Mouse (Mus musculus) heart, postnatal 0 days (tissue): ENCODE measurements around the gene Colec11. TPM values are rescaled to one million over a fixed set of nuclear protein-coding genes. Genes with fewer than 3 reads are reported as not detected.

Experiments used
- ATAC-seq: fragments of 200-750 bp; cut with Nextera tagmentation; 2 replicates; pipeline ENCODE4 v1.8.0; 2017; ENCODE audit warnings: low read depth, moderate number of reproducible peaks, moderate library complexity; ENCODE audit not compliant: insufficient read depth
- DNase-seq: peaks from one replicate; pipeline ENCODE4 v3.0.0-alpha.2; 2016; ENCODE audit warnings: low spot score
- H3K27ac ChIP-seq: fragments of 300-500 bp; sonication (generic); 2 replicates; pipeline ENCODE4 v1.5.1; 2014; ENCODE audit warnings: low read depth, mild to moderate bottlenecking
- H3K27me3 ChIP-seq: fragments of 300-500 bp; sonication (generic); 2 replicates; pipeline ENCODE4 v1.6.1; 2014; ENCODE audit warnings: low read length, mixed read lengths; ENCODE audit not compliant: control insufficient read depth, insufficient read depth
- H3K36me3 ChIP-seq: fragments of 300-500 bp; sonication (generic); replicated peaks from 2 replicates; pipeline ENCODE4 v1.6.1; 2014; ENCODE audit warnings: low read length, mixed read lengths; ENCODE audit not compliant: control insufficient read depth, insufficient read depth
- H3K4me1 ChIP-seq: fragments of 300-500 bp; sonication (generic); 2 replicates; pipeline ENCODE4 v1.6.1; 2014; ENCODE audit warnings: antibody characterized with exemption; ENCODE audit not compliant: control insufficient read depth, insufficient read depth
- H3K4me2 ChIP-seq: fragments of 300-500 bp; sonication (generic); 2 replicates; pipeline ENCODE4 v1.6.1; 2014; ENCODE audit warnings: low read depth, mild to moderate bottlenecking, low read length, moderate library complexity
- H3K4me3 ChIP-seq: fragments of 300-500 bp; sonication (generic); 2 replicates; pipeline ENCODE4 v1.5.1; 2014; ENCODE audit warnings: low read depth, low read length
- H3K9ac ChIP-seq: fragments of 300-500 bp; sonication (generic); replicated peaks from 2 replicates; pipeline ENCODE4 v1.6.1; 2014; ENCODE audit warnings: low read depth, low read length, mixed read lengths
- H3K9me3 ChIP-seq: fragments of 300-500 bp; sonication (generic); replicated peaks from 2 replicates; pipeline ENCODE4 v1.6.1; 2016; ENCODE audit warnings: low read length; ENCODE audit not compliant: control insufficient read depth
- CTCF ChIP-seq: IDR thresholded peaks from 2 replicates; pipeline ENCODE4 v1.5.1; 2016; ENCODE audit warnings: antibody characterized with exemption, control low read depth, low read depth
- EP300 ChIP-seq: IDR thresholded peaks from 2 replicates; pipeline ENCODE4 v1.6.1; 2016; ENCODE audit warnings: antibody characterized with exemption, low read depth
- WGBS: fragments of 180-500 bp; shearing (Covaris S2); extraction: QIAGEN DNeasy Blood & Tissue Kit; methylation state at CpG from one replicate; pipeline ENCODE4 v1.1.7; 2014; 5-methylcytosine and 5-hydroxymethylcytosine counted together
- polyA plus RNA-seq: library from polyadenylated mRNA; unstranded; fragments of >200 nt; fragmentation: Nextera tagmentation; extraction: Ambion mirVana; gene quantifications from 2 replicates; pipeline ENCODE4 v1.2.1, GENCODE M21; 2015
- total RNA-seq: library from RNA; depleted of rRNA; stranded (reverse); fragments of >200 nt; gene quantifications from 2 replicates; pipeline ENCODE4 v1.2.3, GENCODE M21; 2014; ENCODE audit warnings: low replicate concordance

Colec11 gene
- total and polyA plus RNA-seq, 2 experiments from 2014 or later, result 18.4 to 28.1 TPM

GRCm38 (mm10) chr12:28638778-28639177, 15.6 kb upstream of the Colec11 start:
- H3K27ac ChIP-seq, result no peak overlapping the region
- TF ChIP-seq CTCF, result no peak
- TF ChIP-seq EP300, result no peak
- H3K36me3 ChIP-seq, result peaks cover 6% of the 10 kb centered on the region
- H3K4me1 ChIP-seq, result peaks cover 5% of the 10 kb centered on the region; the same call in 1 of the 2 replicates
- no peak for ATAC-seq
- H3K27me3 ChIP-seq, result no peaks in the 10 kb centered on the region
- DNase-seq, result no peak
- H3K4me3 ChIP-seq, result no peak overlapping the region
- H3K9ac ChIP-seq, result no peak overlapping the region
- no peaks in the 10 kb centered on the region for H3K9me3 ChIP-seq
- H3K4me2 ChIP-seq, result no peak overlapping the region
- 49% methylated on average over 2 of the region's 2 CpGs for WGBS

DNA sequence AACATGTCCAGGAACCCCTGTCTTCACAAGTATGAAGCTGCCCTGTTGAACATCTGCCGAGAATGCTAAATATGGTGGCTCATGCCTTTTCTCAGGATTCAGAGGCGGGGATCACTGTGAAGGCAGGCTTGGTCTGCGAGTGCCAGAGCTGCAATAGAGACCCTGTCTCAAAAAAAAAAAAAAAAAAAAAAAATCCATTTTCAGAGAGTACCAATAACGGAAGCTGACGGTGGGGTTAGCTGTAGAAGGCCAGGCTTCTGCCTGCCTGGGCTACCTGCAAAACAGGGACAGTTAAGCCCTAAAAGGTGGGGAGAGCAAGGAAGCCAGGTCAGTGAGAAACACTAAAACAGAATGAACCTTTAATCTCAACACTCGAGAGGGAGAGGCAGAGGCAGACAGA, 13.4 kb upstream of the Colec11 start:
- Histone ChIP-seq H3K4me2 (peak overlapping the region; percentile 56), H3K4me1 (peaks cover 5% of the 10 kb centered on the region; the same call in 1 of the 2 replicates), H3K36me3 (peaks cover 29% of the 10 kb centered on the region), H3K9me3 (no peaks in the 10 kb centered on the region), H3K27me3 (no peaks in the 10 kb centered on the region), H3K4me3 (peak overlapping the region; percentile 82; the same call in 1 of the 2 replicates), H3K9ac (no peak overlapping the region), H3K27ac (no peak overlapping the region)
- ATAC-seq (no peak), DNase-seq (no peak)
- no peak for TF ChIP-seq EP300
- TF ChIP-seq CTCF, result no peak
- 92% methylated on average over 6 of the region's 6 CpGs for WGBS

- DNase-seq (peak; percentile 96), ATAC-seq (peak; percentile 99)
- peak within 1 kb of the TSS; percentile 82 for H3K4me3 ChIP-seq
- H3K36me3 ChIP-seq, result peaks cover 36% of the 10 kb centered on the region
- peak within 1 kb of the TSS; percentile 88 for H3K27ac ChIP-seq
- peak within 1 kb of the TSS; percentile 70 for H3K4me2 ChIP-seq
- peak within 1 kb of the TSS; percentile 97 for H3K9ac ChIP-seq
- WGBS, result 3% methylated on average over 69 of the region's 69 CpGs
- no peaks in the 10 kb centered on the region for H3K27me3 ChIP-seq
- peaks cover 5% of the 10 kb centered on the region; the same call in 1 of the 2 replicates for H3K4me1 ChIP-seq
- TF ChIP-seq EP300 (peak; percentile 98), CTCF (no peak)
- H3K9me3 ChIP-seq, result no peaks in the 10 kb centered on the region
Observed at GRCm38 (mm10) chr12:28635535-28636476, 12.6 kb upstream of the Colec11 start, which contains the start of gene Rps7. Rps7 (minus strand) TSS chr12:28635953.

DNA sequence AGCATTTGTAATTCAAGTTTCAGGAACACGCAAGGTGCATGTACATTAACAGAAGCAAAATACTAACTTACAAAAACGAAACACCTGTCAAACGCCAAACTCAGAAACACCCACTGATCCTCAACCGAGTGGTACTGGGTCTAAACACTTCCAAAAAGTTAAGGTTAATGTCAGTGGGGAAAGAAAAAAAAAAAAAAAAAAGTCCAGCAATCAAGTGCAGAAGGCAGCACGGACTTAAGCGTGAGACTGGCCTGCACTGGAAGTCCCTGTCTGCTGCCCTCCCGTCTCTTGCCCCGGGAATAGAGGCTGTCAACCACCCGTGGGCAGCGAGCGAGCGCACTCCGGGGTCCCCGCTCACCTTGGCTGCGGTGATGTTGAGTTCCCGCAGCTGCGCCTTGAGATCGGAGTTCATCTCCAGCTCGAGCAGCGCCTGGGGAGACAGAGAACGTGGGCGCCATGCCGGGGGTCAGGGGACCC, 11.9 kb upstream of the Colec11 start:
- ATAC-seq (peak; percentile 9; the same call in 1 of the 2 replicates), DNase-seq (no peak)
- peaks cover 5% of the 10 kb centered on the region; the same call in 1 of the 2 replicates for H3K4me1 ChIP-seq
- H3K9ac ChIP-seq, result peak overlapping the region; percentile 97
- H3K4me2 ChIP-seq, result peak overlapping the region; percentile 70
- peak overlapping the region; percentile 88 for H3K27ac ChIP-seq
- H3K36me3 ChIP-seq, result peaks cover 43% of the 10 kb centered on the region
- H3K9me3 ChIP-seq, result no peaks in the 10 kb centered on the region
- peak overlapping the region; percentile 82 for H3K4me3 ChIP-seq
- WGBS, result 2% methylated on average over 23 of the region's 23 CpGs
- no peaks in the 10 kb centered on the region for H3K27me3 ChIP-seq
- TF ChIP-seq EP300 (no peak), CTCF (no peak)

GRCm38 (mm10) chr12:28628436-28628835, 5.3 kb upstream of the Colec11 start:
- no peak for DNase-seq
- WGBS, result 90% methylated on average over 2 of the region's 2 CpGs
- Histone ChIP-seq H3K9ac (no peak overlapping the region), H3K4me1 (no peaks in the 10 kb centered on the region), H3K9me3 (no peaks in the 10 kb centered on the region), H3K27ac (no peak overlapping the region), H3K4me2 (no peak overlapping the region), H3K4me3 (no peak overlapping the region), H3K36me3 (peaks cover 54% of the 10 kb centered on the region), H3K27me3 (no peaks in the 10 kb centered on the region)
- ATAC-seq, result no peak
- no peak for TF ChIP-seq CTCF
